Mouse (Mus musculus): ENCODE measurements around the gene App.

Gene App

DNA sequence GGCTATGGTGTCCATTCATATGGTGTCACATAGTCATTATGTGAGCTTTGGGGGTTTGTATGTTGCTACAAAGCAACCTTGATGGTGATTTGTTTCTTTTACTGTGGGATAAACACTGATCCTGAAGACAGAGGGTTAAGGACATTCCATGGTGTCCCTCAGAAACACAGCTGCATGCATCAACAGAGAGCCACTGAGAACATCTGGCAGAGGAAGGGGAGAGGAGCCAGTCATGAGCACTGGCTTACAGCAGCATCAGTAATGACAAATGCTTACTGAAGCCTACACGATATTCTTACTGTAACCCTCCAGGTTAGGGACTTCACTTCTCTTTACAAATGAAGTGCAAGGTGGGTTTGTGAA is 24.1 kb downstream of the App start:
- no peak for DNase-seq

- no peak for DNase-seq
Measured at GRCm38 (mm10) chr16:85148615-85149508, 24.7 kb downstream of the App start.

- DNase-seq = no peak
Measured at GRCm38 (mm10) chr16:85147440-85147839, 26.1 kb downstream of the App start.

DNA sequence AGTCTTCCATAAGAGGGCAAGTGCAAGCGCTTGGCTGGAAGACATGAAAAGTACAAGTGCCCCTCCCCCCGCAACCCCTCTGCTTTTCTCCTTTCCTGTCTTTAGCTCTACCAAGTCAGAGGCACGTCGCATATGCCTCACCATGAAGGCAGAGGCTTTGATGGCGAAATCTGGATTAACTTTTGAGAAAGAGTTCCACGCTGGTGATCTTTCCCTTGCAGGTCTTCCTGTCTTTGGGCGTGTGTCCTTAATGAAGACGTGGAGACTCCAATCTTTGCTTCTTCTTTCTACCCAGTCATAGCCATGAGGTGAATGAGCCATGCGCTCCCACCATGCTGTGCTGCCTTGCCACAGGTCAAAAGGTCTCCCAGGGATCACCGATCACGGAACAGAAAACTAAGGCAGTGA is 27.8 kb downstream of the App start:
- no peak for DNase-seq

DNA sequence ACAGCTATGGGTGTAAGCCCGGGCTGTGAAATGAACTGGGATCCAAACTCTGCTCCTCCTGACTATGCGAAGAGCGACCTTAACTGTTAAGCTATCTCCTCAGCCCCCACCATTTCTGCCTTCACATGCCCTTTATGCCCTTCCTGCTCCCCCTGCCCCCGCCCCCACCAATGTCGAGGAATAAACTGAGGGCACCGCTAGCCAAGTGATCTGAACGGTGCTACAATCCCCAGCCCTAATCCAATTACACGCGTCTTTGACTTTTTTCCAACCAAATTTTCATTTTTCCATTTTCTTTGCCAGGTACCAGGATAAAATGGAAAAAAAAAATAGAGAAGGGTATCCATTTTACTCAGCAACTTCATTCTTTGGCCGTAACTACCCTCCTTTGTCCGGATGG is 28.2 kb downstream of the App start:
- DNase-seq = no peak

DNA sequence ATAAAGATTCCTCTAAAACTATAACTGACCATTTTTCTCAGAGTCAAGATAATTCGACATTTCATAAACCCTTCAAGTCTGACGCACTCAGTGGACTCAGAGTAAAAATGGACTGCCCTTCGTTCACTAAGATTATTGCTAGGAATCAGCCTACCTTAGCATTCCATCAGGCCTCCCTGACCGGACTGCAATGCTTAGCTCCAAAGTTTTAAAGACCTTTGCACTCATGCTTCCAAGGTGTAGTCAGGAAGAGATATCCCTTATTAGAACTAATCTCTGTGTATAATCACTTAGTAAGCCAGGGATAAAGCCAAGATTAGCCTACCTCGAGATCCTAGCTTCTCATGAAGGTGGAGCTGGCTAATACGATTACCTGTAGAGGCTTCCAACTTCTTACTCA is 29.2 kb downstream of the App start:
- DNase-seq = no peak

DNA sequence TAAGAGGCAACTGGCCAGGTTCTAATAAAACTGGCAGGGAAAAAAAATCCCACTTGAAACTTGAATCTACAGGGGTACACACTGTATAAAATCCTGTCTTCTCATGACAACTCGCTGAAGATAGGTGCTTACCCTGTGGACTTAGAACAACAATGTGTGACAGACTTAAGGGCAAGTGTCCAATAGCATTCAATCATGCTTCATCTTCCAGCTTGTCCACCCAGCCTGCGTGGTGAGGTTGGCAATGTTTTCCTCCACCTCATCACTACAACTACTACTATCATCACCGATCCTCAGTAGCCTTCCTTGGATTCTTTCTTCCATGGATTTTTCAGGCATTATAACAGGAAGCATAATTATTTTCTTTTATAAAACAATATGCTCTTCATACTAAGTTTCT is 29.7 kb downstream of the App start:
- DNase-seq = no peak

DNA sequence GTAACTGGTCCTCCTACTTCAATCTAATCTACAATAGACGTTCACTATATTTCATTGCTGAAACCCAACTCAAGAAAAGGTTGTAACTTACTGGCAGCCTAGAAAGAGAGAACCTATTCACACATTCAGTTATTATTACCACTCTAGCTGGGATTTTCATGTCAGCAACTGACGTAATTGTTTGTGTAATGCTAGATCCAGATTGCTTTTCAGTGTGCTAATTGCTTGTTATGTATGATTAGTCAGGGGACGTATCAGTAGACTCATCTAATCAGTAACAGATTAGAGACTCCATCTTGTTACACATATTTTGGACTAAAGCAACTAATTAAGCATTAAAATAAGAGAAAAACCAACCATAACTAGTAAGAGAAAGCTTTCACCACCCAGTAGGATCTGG is 30.4 kb downstream of the App start:
- DNase-seq = no peak

- DNase-seq = no peak
Measured at GRCm38 (mm10) chr16:85141404-85141803, 32.2 kb downstream of the App start.

DNA sequence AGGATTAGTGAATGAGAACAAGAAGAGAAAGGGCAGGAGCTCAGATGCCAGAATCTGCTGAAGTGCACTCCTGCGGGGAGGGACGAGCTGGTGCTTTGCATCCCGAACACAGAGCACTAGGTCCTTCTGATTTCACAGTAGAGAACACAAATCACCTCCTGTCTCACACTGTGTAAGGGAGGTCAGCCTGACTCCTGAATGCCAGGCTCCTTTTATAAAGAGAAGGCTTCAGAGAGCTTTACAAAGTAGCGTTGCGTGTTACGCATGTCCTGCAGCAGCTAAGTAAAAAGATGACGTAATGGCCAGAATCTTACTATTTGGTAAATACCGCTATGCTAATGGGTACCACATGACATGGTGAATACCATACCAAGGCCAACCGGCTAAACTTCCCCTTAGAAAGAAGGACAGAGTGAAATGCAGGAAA is 34.4 kb downstream of the App start:
- DNase-seq = no peak

GRCm38 (mm10) chr16:85137348-85137747 is 36.2 kb downstream of the App start:
- DNase-seq = no peak

DNA sequence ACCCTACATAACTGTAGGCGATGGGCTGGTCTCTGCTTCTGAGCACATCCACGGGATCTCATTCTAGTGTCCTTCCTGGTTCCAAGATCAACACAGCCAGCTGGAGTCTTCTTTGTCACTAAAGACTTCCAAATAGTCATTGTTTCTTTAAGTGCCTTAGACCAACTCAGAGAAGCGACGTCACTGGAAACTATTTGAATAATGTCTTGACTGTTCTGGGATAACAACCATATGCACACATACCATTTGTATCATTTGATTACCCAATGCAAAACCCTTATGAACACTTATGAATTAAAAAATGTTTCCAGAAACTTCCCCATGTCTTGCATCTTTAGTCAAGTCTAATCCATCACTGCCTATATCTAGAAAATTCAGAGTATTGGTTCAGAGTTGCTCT is 37.5 kb downstream of the App start:
- no peak for DNase-seq

DNA sequence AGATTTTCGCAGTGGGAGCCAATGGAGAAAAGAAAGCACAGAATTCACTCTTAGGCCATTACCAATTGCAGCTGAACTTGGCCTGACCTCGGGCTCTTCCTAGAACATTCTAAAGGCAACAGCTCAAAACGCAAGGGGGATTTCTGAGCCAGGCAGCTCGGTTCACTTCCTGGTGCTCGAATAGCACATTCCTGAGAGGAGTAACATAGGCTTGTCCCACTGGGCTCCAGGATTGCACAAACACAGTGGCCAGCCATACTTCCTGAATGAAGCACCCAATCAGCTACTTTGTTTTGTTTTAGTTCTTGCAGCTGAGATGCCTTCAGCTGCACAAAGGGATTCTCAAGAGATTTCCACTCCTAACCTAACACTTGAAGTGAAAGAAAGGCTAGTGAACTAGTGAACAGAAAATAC is 40.1 kb downstream of the App start:
- no peak for DNase-seq

DNA sequence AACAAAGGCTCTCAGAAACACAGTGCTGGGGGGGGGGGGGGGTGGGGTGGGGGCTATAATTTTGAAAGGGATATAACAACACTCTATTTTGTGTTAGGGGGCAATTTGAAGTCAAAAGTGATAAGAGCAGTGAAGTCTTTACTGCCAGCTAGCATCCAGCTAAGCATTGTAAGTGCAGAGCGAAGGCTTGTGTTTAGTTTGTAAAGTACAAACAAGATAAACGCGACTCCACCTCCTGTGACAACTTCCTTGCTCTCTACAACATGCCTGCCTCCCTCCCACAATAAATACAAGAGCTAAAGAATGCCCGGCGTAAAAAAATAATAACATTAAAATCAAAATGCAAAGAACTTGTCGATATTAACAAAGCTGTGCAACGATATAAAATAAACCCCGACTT is 40.5 kb downstream of the App start:
- DNase-seq = no peak

- no peak for DNase-seq
Measured at GRCm38 (mm10) chr16:85132182-85132581, 41.4 kb downstream of the App start.

GRCm38 (mm10) chr16:85130861-85131556 is 42.6 kb downstream of the App start:
- DNase-seq = no peak

DNA sequence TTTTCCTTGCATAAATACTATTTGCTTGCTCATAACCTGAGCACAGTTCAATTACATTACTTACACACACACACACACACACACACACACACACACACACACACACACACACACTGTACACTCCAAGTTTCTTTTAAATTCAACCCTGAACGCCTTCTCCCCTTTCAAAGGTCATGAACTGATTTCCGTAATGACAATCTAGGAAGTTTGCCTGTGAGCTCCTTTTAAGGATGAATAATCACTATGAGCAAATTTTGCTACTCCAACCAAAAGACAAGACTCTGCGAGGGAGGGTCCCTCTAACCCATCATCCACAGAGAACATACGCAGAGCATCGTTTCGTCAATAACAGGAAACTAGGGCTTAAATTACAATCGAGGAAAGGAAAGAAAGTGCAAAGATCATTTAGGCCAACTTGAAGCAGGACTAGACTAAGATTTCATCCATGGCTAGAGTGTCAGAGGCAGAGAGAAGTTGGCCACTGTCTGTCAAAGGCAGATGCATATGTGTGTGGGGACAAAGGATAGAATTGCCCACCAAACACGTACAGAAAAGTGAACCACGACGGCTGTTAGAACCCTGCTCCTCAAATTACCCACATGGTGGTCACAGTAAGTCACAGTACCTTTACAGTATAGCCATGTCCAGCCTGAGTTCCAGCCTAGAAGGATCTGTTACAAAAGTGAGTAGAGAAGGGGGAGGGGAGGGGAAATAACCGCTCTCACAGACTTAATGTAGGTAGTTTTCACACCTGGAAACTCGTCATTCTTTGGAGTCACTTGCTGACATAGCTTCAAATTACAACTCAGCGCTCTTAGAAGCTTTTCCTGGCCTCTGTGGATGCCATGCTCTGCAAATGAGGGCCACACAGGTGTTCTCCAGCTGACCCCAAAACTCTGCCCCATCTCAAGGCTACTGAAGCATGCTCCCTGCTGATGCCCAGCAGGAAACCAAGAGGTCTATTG is 44.6 kb downstream of the App start:
- no peak for DNase-seq

- DNase-seq = no peak
Measured at GRCm38 (mm10) chr16:85128347-85128664, 45.3 kb downstream of the App start.

GRCm38 (mm10) chr16:85127661-85128346 is 45.8 kb downstream of the App start:
- no peak for DNase-seq

- no peak for DNase-seq
Measured at GRCm38 (mm10) chr16:85124649-85125048, 48.9 kb downstream of the App start.

- DNase-seq = no peak
Measured at GRCm38 (mm10) chr16:85121983-85122382, 51.6 kb downstream of the App start.

DNA sequence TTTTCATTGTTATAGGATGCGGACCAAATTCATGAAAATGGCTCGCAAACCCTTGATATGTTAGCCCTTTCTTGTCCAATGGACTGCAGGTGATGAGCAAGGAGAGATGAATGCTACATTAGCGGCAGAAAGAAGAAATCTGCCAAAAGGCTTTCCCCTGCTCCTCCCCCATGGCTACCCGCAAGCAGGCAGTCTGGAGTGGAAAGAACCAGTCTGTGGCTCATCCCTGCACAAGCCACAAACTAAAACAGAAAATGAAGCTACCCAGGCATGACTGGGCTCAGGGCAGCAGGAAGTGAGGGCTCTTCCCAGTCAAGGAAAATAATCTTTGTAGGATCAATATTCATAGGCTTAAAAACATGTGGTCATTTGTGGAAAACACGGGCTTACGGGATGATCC is 54.6 kb downstream of the App start:
- DNase-seq = no peak

GRCm38 (mm10) chr16:85117541-85117940 is 56.0 kb downstream of the App start:
- no peak for DNase-seq

All from thymus, postnatal 25 days (tissue).